Mouse (Mus musculus) heart, postnatal 0 days (tissue): ENCODE data around the gene Rbbp4.

ENCODE experiments used
- CTCF ChIP-seq: IDR thresholded peaks from 2 replicates; pipeline ENCODE4 v1.5.1; 2016; ENCODE audit warnings: antibody characterized with exemption, control low read depth, low read depth
- EP300 ChIP-seq: IDR thresholded peaks from 2 replicates; pipeline ENCODE4 v1.6.1; 2016; ENCODE audit warnings: antibody characterized with exemption, low read depth

GRCm38 (mm10) chr4:129266191-129266590, 69.0 kb downstream of the Rbbp4 start:
- no peak for TF ChIP-seq CTCF
- no peak for TF ChIP-seq EP300
